Mouse (Mus musculus): ENCODE measurements at regions not wholly inside any gene's neighbourhood (a gene's known extent, or its start where the extent isn't known, plus 50 kb on each side); places are given as distances from the start of the nearest gene placed in this dataset.

- ChIA-PET POLR2A (no interaction called here), CTCF (interaction anchor here in 2 of 4 experiments (0.6 to 0.7 kb wide), 2 partner anchors 9 to 1663 kb away, joined by 3 read pairs; no protein-coding TSS in a partner anchor)
These were observed 174.5 kb upstream of the Cox10 start for GRCm38 (mm10) chr11:64253517-64254385.

GRCm38 (mm10) chr11:64236873-64237272 lies 157.6 kb upstream of the Cox10 start:
- CTCF ChIA-PET = no interaction called here
- POLR2A ChIA-PET = no interaction called here

- ChIA-PET CTCF (interaction anchor here in 1 of 4 experiments (1.1 kb wide), 1 partner anchor 9 kb away, joined by 3 read pairs; no protein-coding TSS in a partner anchor), POLR2A (no interaction called here)
These were observed 150.8 kb upstream of the Cox10 start for GRCm38 (mm10) chr11:64230071-64230470.

- ChIA-PET POLR2A (no interaction called here), CTCF (interaction anchor here (0.5 to 2.4 kb wide), 18 partner anchors 9 to 322 kb away, joined by 3 to 14 read pairs (median 3); partner anchors contain the start of gene Hs3st3b1 (in 2 of the 4))
These were observed 141.6 kb upstream of the Cox10 start for GRCm38 (mm10) chr11:64220888-64221287.

GRCm38 (mm10) chr11:64217181-64217580 lies 137.9 kb upstream of the Cox10 start:
- CTCF ChIA-PET = interaction anchor here in 1 of 4 experiments (0.5 kb wide), 1 partner anchor 224 kb away, joined by 3 read pairs; no protein-coding TSS in a partner anchor
- POLR2A ChIA-PET = no interaction called here

- CTCF ChIA-PET = interaction anchor here in 1 of 4 experiments (1.7 kb wide), 1 partner anchor 10 kb away, joined by 3 read pairs; no protein-coding TSS in a partner anchor
These were observed 131.6 kb upstream of the Cox10 start for GRCm38 (mm10) chr11:64210916-64211315.

GRCm38 (mm10) chr11:64208306-64208705 lies 129.0 kb upstream of the Cox10 start:
- ChIA-PET POLR2A (no interaction called here), CTCF (interaction anchor here in 1 of 4 experiments (1.0 kb wide), 1 partner anchor 13 kb away, joined by 3 read pairs; no protein-coding TSS in a partner anchor)

More at GRCm38 (mm10) chr11:64210916-64211315, 131.6 kb upstream of the Cox10 start:
- POLR2A ChIA-PET = no interaction called here

GRCm38 (mm10) chr11:64207358-64207864 lies 128.1 kb upstream of the Cox10 start:
- POLR2A ChIA-PET = no interaction called here
- CTCF ChIA-PET = no interaction called here

GRCm38 (mm10) chr11:64206155-64206554 lies 126.9 kb upstream of the Cox10 start:
- CTCF ChIA-PET = no interaction called here
- POLR2A ChIA-PET = no interaction called here

GRCm38 (mm10) chr11:64205069-64205468 lies 125.8 kb upstream of the Cox10 start:
- CTCF ChIA-PET = no interaction called here
- POLR2A ChIA-PET = no interaction called here

- POLR2A ChIA-PET = interaction anchor here in 1 of 4 experiments (0.7 kb wide), 1 partner anchor 229 kb away, joined by 3 read pairs; no protein-coding TSS in a partner anchor
- CTCF ChIA-PET = no interaction called here
These were observed 125.0 kb upstream of the Cox10 start for GRCm38 (mm10) chr11:64204305-64204704.

GRCm38 (mm10) chr11:64200874-64201273 lies 121.6 kb upstream of the Cox10 start:
- CTCF ChIA-PET = no interaction called here
- POLR2A ChIA-PET = no interaction called here

- POLR2A ChIA-PET = no interaction called here
- CTCF ChIA-PET = interaction anchor here in 1 of 4 experiments (0.6 kb wide), 1 partner anchor 263 kb away, joined by 3 read pairs; no protein-coding TSS in a partner anchor
These were observed 116.0 kb upstream of the Cox10 start for GRCm38 (mm10) chr11:64195272-64195671.

- CTCF ChIA-PET = no interaction called here
- POLR2A ChIA-PET = no interaction called here
These were observed 109.4 kb upstream of the Cox10 start for GRCm38 (mm10) chr11:64188701-64189100.

GRCm38 (mm10) chr11:64187488-64188444 lies 108.5 kb upstream of the Cox10 start:
- CTCF ChIA-PET = no interaction called here

GRCm38 (mm10) chr11:64187007-64187406 lies 107.7 kb upstream of the Cox10 start:
- ChIA-PET CTCF (no interaction called here), POLR2A (no interaction called here)

More at GRCm38 (mm10) chr11:64187488-64188444, 108.5 kb upstream of the Cox10 start:
- POLR2A ChIA-PET = no interaction called here

GRCm38 (mm10) chr11:64186590-64186989 lies 107.3 kb upstream of the Cox10 start:
- POLR2A ChIA-PET = no interaction called here

GRCm38 (mm10) chr11:64180036-64180435 lies 100.8 kb upstream of the Cox10 start:
- ChIA-PET POLR2A (no interaction called here), CTCF (no interaction called here)

More at GRCm38 (mm10) chr11:64186590-64186989, 107.3 kb upstream of the Cox10 start:
- CTCF ChIA-PET = no interaction called here

GRCm38 (mm10) chr11:64173421-64174062 lies 94.3 kb upstream of the Cox10 start:
- ChIA-PET POLR2A (no interaction called here), CTCF (no interaction called here)
